Mouse (Mus musculus) MEL (cell line): Measurements from ENCODE around the gene Adamtsl5. TPM values are rescaled to one million over a fixed set of nuclear protein-coding genes. Genes with fewer than 3 reads are reported as not detected.

Source experiments
- DNase-seq: peaks from one replicate; pipeline ENCODE4 v3.0.0; 2011; ENCODE audit warnings: low read depth, low spot score
- H3K27ac ChIP-seq: 2 replicates; pipeline ENCODE4 v1.5.1; 2012; ENCODE audit warnings: low read depth, mild to moderate bottlenecking, control low read depth, low read length, moderate library complexity; ENCODE audit not compliant: control insufficient read depth
- H3K27me3 ChIP-seq, 2 experiments: fragments of 150-350 bp in 1 of 2; sonication (generic) in 1 of 2; 2 replicates each; pipeline ENCODE4 v1.6.1; 2012; ENCODE audit warnings: low read length in 2 of 2, mild to moderate bottlenecking in 2 of 2, improper control_type of control experiment in 1 of 2, moderate library complexity in 1 of 2; ENCODE audit not compliant: insufficient read depth in 2 of 2, control insufficient read depth in 1 of 2
- H3K36me3 ChIP-seq, 2 experiments: 2 replicates each; pipeline ENCODE4 v1.6.1; 2012 to 2014; ENCODE audit warnings: low read length in 2 of 2, improper control_type of control experiment in 1 of 2, inconsistent platforms in 1 of 2, mild to moderate bottlenecking in 1 of 2; ENCODE audit not compliant: insufficient read depth in 2 of 2, control insufficient read depth in 1 of 2
- H3K4me1 ChIP-seq, 2 experiments: fragments of 150-350 bp in 1 of 2; sonication (generic) in 1 of 2; 2 replicates each; pipeline ENCODE4 v1.6.1; 2012; ENCODE audit warnings: low read length in 2 of 2, improper control_type of control experiment in 1 of 2, mild to moderate bottlenecking in 1 of 2; ENCODE audit not compliant: insufficient read depth in 2 of 2, control insufficient read depth in 1 of 2
- H3K4me3 ChIP-seq, 2 experiments: fragments of 150-350 bp in 1 of 2; sonication (generic) in 1 of 2; 2 replicates each; pipeline ENCODE4 v1.5.1; 2012; ENCODE audit warnings: low read depth in 2 of 2, low read length in 2 of 2, mild to moderate bottlenecking in 2 of 2, moderate library complexity in 2 of 2, control low read depth in 1 of 2, improper control_type of control experiment in 1 of 2; ENCODE audit not compliant: control insufficient read depth in 1 of 2, insufficient read depth in 1 of 2
- H3K79me2 ChIP-seq: 2 replicates; pipeline ENCODE4 v1.6.1; 2012; ENCODE audit warnings: mild to moderate bottlenecking, low read length, moderate library complexity; ENCODE audit not compliant: control insufficient read depth, poor library complexity, insufficient read depth
- H3K9ac ChIP-seq: 2 replicates; pipeline ENCODE4 v1.6.1; 2012; ENCODE audit warnings: low read depth, mild to moderate bottlenecking, control low read depth, low read length, moderate library complexity; ENCODE audit not compliant: control insufficient read depth, poor library complexity, severe bottlenecking
- H3K9me3 ChIP-seq: fragments of 150-350 bp; sonication (generic); replicated peaks from 2 replicates; pipeline ENCODE4 v1.6.1; 2012; ENCODE audit warnings: mild to moderate bottlenecking, low read length, improper control_type of control experiment, moderate library complexity; ENCODE audit not compliant: insufficient read depth
- CTCF ChIP-seq, 3 experiments: IDR thresholded peaks in 2 of 3; conservative IDR thresholded peaks in 1 of 3; 2 replicates each; pipeline ENCODE4 v1.5.1; 2011 to 2012; ENCODE audit warnings: low read length in 3 of 3, low read depth in 2 of 3, mild to moderate bottlenecking in 2 of 3, improper control_type of control experiment in 1 of 3, inconsistent platforms in 1 of 3, mixed read lengths in 1 of 3, moderate library complexity in 1 of 3; ENCODE audit not compliant: control insufficient read depth in 1 of 3, insufficient read depth in 1 of 3, poor library complexity in 1 of 3, severe bottlenecking in 1 of 3
- ELF1 ChIP-seq: IDR thresholded peaks from 2 replicates; pipeline ENCODE4 v1.6.1; 2014; ENCODE audit warnings: low read depth, mild to moderate bottlenecking, inconsistent platforms, low read length, improper control_type of control experiment, moderate library complexity
- GABPA ChIP-seq: IDR thresholded peaks from 2 replicates; pipeline ENCODE4 v1.6.1; 2012; ENCODE audit warnings: low read depth, mild to moderate bottlenecking, inconsistent platforms, low read length, improper control_type of control experiment, moderate library complexity
- HCFC1 ChIP-seq: IDR thresholded peaks from 2 replicates; pipeline ENCODE4 v1.6.1; 2012; ENCODE audit warnings: low read depth, mild to moderate bottlenecking, inconsistent platforms, low read length, improper control_type of control experiment, moderate library complexity
- MAFK ChIP-seq: IDR thresholded peaks from 2 replicates; pipeline ENCODE4 v1.6.1; 2011; ENCODE audit warnings: low read depth, mild to moderate bottlenecking, low read length, improper control_type of control experiment, borderline replicate concordance
- MAX ChIP-seq: IDR thresholded peaks from 2 replicates; pipeline ENCODE4 v1.6.1; 2011; ENCODE audit warnings: low read length, improper control_type of control experiment
- MAZ ChIP-seq: IDR thresholded peaks from 2 replicates; pipeline ENCODE4 v1.6.1; 2012; ENCODE audit warnings: low read depth, mild to moderate bottlenecking, inconsistent platforms, low read length, improper control_type of control experiment
- MEF2A ChIP-seq: IDR thresholded peaks from 2 replicates; pipeline ENCODE4 v1.6.1; 2014; ENCODE audit warnings: low read depth, mild to moderate bottlenecking, inconsistent platforms, low read length, improper control_type of control experiment; ENCODE audit not compliant: poor library complexity, insufficient replicate concordance, severe bottlenecking; ENCODE audit errors: extremely low read depth
- MXI1 ChIP-seq: IDR thresholded peaks from 2 replicates; pipeline ENCODE4 v1.6.1; 2011; ENCODE audit warnings: mild to moderate bottlenecking, low read depth, low read length, improper control_type of control experiment
- MYC ChIP-seq: IDR thresholded peaks from 2 replicates; pipeline ENCODE4 v1.6.1; 2011; ENCODE audit warnings: low read depth, mild to moderate bottlenecking, low read length, improper control_type of control experiment, moderate library complexity
- NELFE ChIP-seq: IDR thresholded peaks from 2 replicates; pipeline ENCODE4 v1.6.1; 2011; ENCODE audit warnings: low read depth, low read length, improper control_type of control experiment
- POLR2A ChIP-seq, 2 experiments: IDR thresholded peaks; 2 replicates each; pipeline ENCODE4 v1.6.1; 2011 to 2012; ENCODE audit warnings: low read length in 2 of 2, mild to moderate bottlenecking in 2 of 2, control low read depth in 1 of 2, improper control_type of control experiment in 1 of 2, low read depth in 1 of 2, moderate library complexity in 1 of 2; ENCODE audit not compliant: control insufficient read depth in 1 of 2, insufficient read depth in 1 of 2, poor library complexity in 1 of 2
- SIN3A ChIP-seq: IDR thresholded peaks from 2 replicates; pipeline ENCODE4 v1.6.1; 2012; ENCODE audit warnings: low read length, improper control_type of control experiment, inconsistent platforms
- TCF12 ChIP-seq: IDR thresholded peaks from 2 replicates; pipeline ENCODE4 v1.6.1; 2014; ENCODE audit warnings: low read depth, mild to moderate bottlenecking, inconsistent platforms, low read length, improper control_type of control experiment, moderate library complexity
- UBTF ChIP-seq: IDR thresholded peaks from 2 replicates; pipeline ENCODE4 v1.6.1; 2012; ENCODE audit warnings: low read depth, mild to moderate bottlenecking, inconsistent platforms, low read length, improper control_type of control experiment, moderate library complexity, borderline replicate concordance; ENCODE audit not compliant: insufficient read depth
- ZMIZ1 ChIP-seq: IDR thresholded peaks from 2 replicates; pipeline ENCODE4 v1.6.1; 2012; ENCODE audit warnings: low read depth, mild to moderate bottlenecking, inconsistent platforms, low read length, improper control_type of control experiment, moderate library complexity
- ZNF384 ChIP-seq: IDR thresholded peaks from 2 replicates; pipeline ENCODE4 v1.6.1; 2012; ENCODE audit warnings: low read depth, mild to moderate bottlenecking, inconsistent platforms, low read length, improper control_type of control experiment
- polyA plus RNA-seq, 2 experiments: library from polyadenylated mRNA; stranded (reverse) in 1 of 2; unstranded in 1 of 2; fragments of >175 nt in 1 of 2; fragments of >200 nt in 1 of 2; gene quantifications; 2 replicates each; pipeline versions ENCODE4 v1.2.1 to v1.2.4; 2012; ENCODE audit warnings: low replicate concordance in 2 of 2, low read depth in 1 of 2; ENCODE audit not compliant: insufficient read length in 2 of 2, insufficient read depth in 1 of 2, missing spikeins in 1 of 2
- total RNA-seq: library from RNA; depleted of rRNA; stranded (reverse); fragments of 300-350 nt; gene quantifications from 2 replicates; pipeline ENCODE4 v1.2.3, GENCODE M21; 2012

Gene Adamtsl5
- total and polyA plus RNA-seq, 3 experiments = 3.9 to 16.5 TPM; not detected in 1

DNA sequence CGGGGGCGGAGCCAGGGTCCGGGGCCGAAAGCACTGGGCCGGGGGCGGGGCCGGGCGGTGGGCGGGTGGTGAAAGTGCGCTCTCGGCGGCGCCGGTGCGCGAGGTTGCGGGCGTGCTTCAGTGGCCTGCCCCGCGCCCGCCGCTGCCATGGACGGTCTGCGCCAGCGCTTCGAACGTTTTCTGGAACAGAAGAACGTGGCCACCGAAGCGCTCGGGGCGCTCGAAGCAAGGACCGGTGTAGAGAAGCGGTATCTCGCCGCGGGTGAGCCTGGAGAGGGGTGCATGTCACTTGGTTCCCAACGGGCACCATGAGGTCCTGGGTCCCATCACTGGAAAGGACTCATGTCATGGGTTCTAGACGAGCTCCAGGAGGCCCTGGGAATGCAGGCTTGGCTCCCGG is 18.1 kb downstream of the Adamtsl5 start (continued):
- TF ChIP-seq ZNF384 = no peak
- peak; percentile 83 for TF ChIP-seq MXI1
- TF ChIP-seq NELFE = peak; percentile 56
- TF ChIP-seq MEF2A = no peak
- TF ChIP-seq TCF12 = no peak
- no peak for TF ChIP-seq GABPA
- TF ChIP-seq ZMIZ1 = no peak
- TF ChIP-seq POLR2A (IDR thresholded peaks at IDR 0.05; ENCODE audit: control insufficient read depth in 1 of 2, insufficient read depth in 1 of 2, low read depth in 1 of 2, low read length in 2 of 2, poor library complexity in 1 of 2) = peak in 1 of 2 experiments; percentile 58; a peak in 1 of 4 replicates
- TF ChIP-seq MAFK = no peak
- TF ChIP-seq, all 39 proteins: peak for 6

DNA sequence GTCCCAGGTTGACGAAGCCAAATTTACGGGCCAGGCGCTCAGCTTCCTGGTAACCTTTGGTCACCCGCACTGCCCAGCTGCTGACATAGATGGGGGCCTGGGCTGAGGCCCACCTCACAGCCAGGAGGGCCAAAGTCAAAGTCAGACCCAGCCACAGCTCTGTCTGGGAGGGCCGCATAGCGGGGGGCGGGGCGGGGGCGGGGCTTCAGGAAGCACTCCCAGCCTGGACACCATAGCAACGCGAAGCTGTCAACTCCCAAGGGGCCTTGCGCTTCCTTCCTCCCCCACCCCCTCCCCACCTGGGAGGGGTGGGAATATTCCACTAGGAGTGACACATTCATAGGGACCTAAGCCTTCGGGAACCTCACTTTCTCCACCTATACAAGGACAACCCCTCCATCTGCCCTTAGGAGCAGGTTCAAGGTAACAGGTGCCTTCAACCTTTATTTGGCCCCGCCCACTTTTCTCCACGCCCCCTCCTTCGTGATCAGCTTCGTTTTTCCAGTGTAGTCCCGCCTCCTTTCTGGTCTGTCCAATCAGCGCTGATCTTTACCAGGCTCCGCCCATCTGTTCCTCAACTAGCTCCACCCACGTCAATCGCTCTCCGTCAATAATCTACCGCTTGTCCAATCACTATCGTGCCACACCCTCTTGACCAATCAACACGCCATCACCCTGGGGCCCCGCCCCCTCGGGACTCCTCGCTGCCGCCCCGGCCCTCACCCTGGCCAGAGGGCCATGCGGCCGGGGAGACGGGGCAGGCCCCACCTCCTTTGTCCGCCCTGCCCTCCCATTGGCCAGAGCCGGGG is 18.7 kb downstream of the Adamtsl5 start, which contains the start of the genes Pcsk4 and Reep6:
Pcsk4 (minus strand) TSS at position 226 of the 809 bp plus-strand sequence.
Reep6 (plus strand) TSS at position 681 of the 809 bp plus-strand sequence.
- no peaks in the 10 kb centered on the region for H3K27me3 ChIP-seq
- peak; percentile 99 for DNase-seq
- TF ChIP-seq ELF1 (peak; percentile 37), UBTF (0 out of 2 replicates have a peak, but pooled peaks have one; percentile 7), POLR2A (IDR thresholded peaks at IDR 0.05; ENCODE audit: control insufficient read depth in 1 of 2, insufficient read depth in 1 of 2, low read depth in 1 of 2, low read length in 2 of 2, poor library complexity in 1 of 2) (no peak), MYC (0 out of 2 replicates have a peak, but pooled peaks have one; percentile 50), CTCF (IDR thresholded peaks at IDR 0.05 in 2 of 3, conservative IDR thresholded peaks at IDR 0.05 in 1 of 3; ENCODE audit: control insufficient read depth in 1 of 3, insufficient read depth in 1 of 3, low read depth in 2 of 3, low read length in 3 of 3, poor library complexity in 1 of 3, severe bottlenecking in 1 of 3) (no peak), HCFC1 (peak; percentile 42), MAX (peak; percentile 50), SIN3A (peak; percentile 87), MXI1 (peak; percentile 81), MAZ (peak; percentile 53; the same call in 1 of the 2 replicates)
- peaks cover 14 to 25% of the 10 kb centered on the region in 2 experiments for H3K4me1 ChIP-seq
- peaks cover 0 to 22% of the 10 kb centered on the region in 2 experiments; a peak in 2 of 4 replicates for H3K36me3 ChIP-seq
- peaks cover 2% of the 10 kb centered on the region; the same call in 1 of the 2 replicates for H3K79me2 ChIP-seq
- H3K9ac ChIP-seq = peak within 1 kb of the TSS; percentile 82
- H3K4me3 ChIP-seq = peak within 1 kb of the TSS; percentile 72 to 96
- H3K9me3 ChIP-seq = no peaks in the 10 kb centered on the region
- H3K27ac ChIP-seq = no peak within 1 kb of the TSS; the same call in 1 of the 2 replicates
